Mouse (Mus musculus): ENCODE data around the gene Rft1. TPM values are rescaled to one million over a fixed set of nuclear protein-coding genes. Genes with fewer than 3 reads are reported as not detected.
A peak's percentile ranks its signal among the peaks of the same experiment; 100 is the strongest.

The Rft1 gene
- 10.1 and 18.7 TPM in 2 replicates for polyA plus RNA-seq (2012; rRNA removed)

DNA sequence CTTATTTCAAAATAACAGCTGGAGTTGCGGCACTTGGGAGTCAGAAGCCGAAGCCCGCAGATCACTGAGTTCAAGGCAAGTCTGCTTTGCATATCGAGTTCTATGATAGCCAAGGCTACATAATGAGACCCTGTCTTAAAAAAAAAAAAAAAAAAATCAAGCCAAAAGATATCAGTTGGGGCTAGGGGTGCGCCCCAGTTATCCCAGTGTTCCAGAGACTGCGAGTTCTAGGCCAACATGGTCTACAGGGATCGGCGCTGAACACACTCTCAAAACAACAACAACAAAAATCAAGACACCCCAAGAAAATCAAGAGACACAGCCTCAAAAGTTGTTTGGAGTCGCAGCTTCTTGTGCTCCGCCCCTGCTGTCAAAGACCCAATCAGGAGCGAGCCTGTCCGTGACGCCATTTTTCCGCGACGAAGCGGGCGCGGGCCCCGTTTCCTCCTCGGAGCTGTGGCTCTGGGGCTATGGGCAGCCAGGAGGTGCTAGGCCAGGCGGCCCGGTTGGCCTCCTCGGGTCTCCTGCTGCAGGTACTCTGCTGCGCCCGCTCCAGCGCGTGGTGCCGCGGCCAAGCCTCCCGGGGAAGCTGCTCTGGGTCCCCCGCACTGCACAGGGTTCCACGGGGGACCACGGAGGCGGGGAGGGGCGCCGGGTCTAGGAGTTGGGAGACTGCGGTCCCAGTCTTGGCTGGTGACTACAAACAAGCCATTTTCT is at the start of gene Rft1:
TSS of gene Rft1 (plus strand) at position 418 of the 717 bp plus-strand sequence.
- no peak for TF ChIP-seq CTCF (IDR thresholded peaks at IDR 0.05; ENCODE audit: insufficient read depth, low read length)
- peak; percentile 90 for TF ChIP-seq POLR2A (IDR thresholded peaks at IDR 0.05; ENCODE audit: borderline replicate concordance, extremely low read depth, low read depth, low read length)
- 2% methylated on average over 38 of the region's 38 CpGs for WGBS
- DNase-seq: peak; percentile 99
- peaks cover 5% of the 10 kb centered on the region; the same call in 1 of the 2 replicates for H3K4me1 ChIP-seq (ENCODE audit: control insufficient read depth, insufficient read depth, low read length)
- peak within 1 kb of the TSS; percentile 78 for H3K4me3 ChIP-seq (replicated peaks; ENCODE audit: extremely low read depth, low read depth, low read length)

DNA sequence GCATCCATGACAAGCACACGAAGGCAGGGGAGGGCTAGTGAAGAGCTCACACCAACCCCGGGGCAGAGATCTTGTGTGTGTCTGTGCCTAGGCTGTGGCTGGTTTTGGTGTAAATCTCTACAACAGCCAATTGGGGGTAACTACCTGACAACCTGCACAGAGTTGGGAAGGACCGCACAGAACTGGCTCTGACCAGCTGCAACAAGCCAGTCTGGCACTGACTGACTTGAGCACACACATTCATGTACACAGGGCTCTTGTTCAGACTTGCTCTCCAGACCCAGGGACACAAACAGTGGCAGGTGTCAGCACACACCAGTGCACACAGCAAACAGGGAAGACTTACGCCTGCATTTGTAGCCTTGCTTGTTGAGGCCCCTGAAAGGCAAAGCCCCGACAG is 47.3 kb upstream of the Rft1 start:
- DNase-seq: no peak
- TF ChIP-seq POLR2A (IDR thresholded peaks at IDR 0.05; ENCODE audit: borderline replicate concordance, extremely low read depth, low read depth, low read length) (no peak), CTCF (IDR thresholded peaks at IDR 0.05; ENCODE audit: insufficient read depth, low read length) (no peak)
- whole genome bisulfite sequencing: 83% methylated on average over 5 of the region's 5 CpGs
- peaks cover 11% of the 10 kb centered on the region; the same call in 1 of the 2 replicates for H3K4me1 ChIP-seq (ENCODE audit: control insufficient read depth, insufficient read depth, low read length)
- no peak overlapping the region for H3K4me3 ChIP-seq (replicated peaks; ENCODE audit: extremely low read depth, low read depth, low read length)

GRCm38 (mm10) chr14:30607696-30608095 is 46.5 kb upstream of the Rft1 start:
- H3K4me3 ChIP-seq (replicated peaks; ENCODE audit: extremely low read depth, low read depth, low read length): no peak overlapping the region
- peaks cover 14% of the 10 kb centered on the region; the same call in 1 of the 2 replicates for H3K4me1 ChIP-seq (ENCODE audit: control insufficient read depth, insufficient read depth, low read length)
- TF ChIP-seq POLR2A (IDR thresholded peaks at IDR 0.05; ENCODE audit: borderline replicate concordance, extremely low read depth, low read depth, low read length): no peak
- TF ChIP-seq CTCF (IDR thresholded peaks at IDR 0.05; ENCODE audit: insufficient read depth, low read length): no peak
- WGBS: 71% methylated on average over 4 of the region's 4 CpGs
- no peak for DNase-seq

GRCm38 (mm10) chr14:30608176-30608575 is 46.0 kb upstream of the Rft1 start:
- no peak overlapping the region for H3K4me3 ChIP-seq (replicated peaks; ENCODE audit: extremely low read depth, low read depth, low read length)
- no peak for DNase-seq
- peaks cover 17% of the 10 kb centered on the region; the same call in 1 of the 2 replicates for H3K4me1 ChIP-seq (ENCODE audit: control insufficient read depth, insufficient read depth, low read length)
- TF ChIP-seq CTCF (IDR thresholded peaks at IDR 0.05; ENCODE audit: insufficient read depth, low read length) (no peak), POLR2A (IDR thresholded peaks at IDR 0.05; ENCODE audit: borderline replicate concordance, extremely low read depth, low read depth, low read length) (no peak)
- WGBS: 72% methylated on average over 6 of the region's 6 CpGs

DNA sequence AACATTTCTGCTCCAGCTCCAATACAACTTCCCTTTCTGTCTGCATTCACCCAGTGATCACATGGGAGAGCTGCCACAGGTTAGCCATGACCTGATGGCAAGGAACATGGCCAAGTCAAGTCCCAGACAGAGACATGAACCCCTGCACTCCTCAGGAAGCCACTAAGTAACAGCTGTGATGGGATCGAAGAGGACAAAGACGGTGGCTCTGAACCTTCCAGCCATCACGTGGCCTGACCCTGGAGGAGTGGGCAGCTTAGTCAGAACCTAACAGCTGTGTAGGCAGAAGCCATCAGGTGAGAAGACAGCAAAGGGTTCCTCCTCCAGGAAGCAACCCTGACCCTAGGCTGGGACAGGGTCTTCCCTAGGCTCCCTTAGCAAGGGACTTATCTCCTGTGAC is 44.7 kb upstream of the Rft1 start:
- TF ChIP-seq POLR2A (IDR thresholded peaks at IDR 0.05; ENCODE audit: borderline replicate concordance, extremely low read depth, low read depth, low read length) (no peak), CTCF (IDR thresholded peaks at IDR 0.05; ENCODE audit: insufficient read depth, low read length) (no peak)
- 86% methylated on average over 3 of the region's 3 CpGs for WGBS
- Histone ChIP-seq H3K4me1 (ENCODE audit: control insufficient read depth, insufficient read depth, low read length) (peaks cover 17% of the 10 kb centered on the region; the same call in 1 of the 2 replicates), H3K4me3 (replicated peaks; ENCODE audit: extremely low read depth, low read depth, low read length) (no peak overlapping the region)
- no peak for DNase-seq

DNA sequence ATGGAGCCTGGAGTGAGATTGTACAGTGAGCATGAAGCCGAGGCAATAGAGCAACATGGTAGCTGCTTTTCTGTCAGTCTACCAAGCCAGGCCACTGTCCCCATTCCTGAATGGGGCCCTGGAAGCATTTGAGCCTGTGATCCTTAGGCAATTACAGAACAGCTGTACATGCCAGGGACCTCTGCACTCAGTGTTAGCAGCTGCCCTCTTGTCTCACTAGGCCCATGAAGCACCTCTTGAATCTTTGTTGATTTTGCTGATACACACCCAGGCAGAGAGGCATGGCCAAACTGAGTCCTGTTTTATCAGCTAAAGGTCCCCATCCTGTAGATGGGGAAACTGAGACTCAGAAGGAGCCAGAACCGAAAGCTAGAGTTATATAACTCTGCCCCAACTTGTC is 43.9 kb upstream of the Rft1 start:
- peak; percentile 42 for DNase-seq
- WGBS: 52% methylated on average over 2 of the region's 2 CpGs

DNA sequence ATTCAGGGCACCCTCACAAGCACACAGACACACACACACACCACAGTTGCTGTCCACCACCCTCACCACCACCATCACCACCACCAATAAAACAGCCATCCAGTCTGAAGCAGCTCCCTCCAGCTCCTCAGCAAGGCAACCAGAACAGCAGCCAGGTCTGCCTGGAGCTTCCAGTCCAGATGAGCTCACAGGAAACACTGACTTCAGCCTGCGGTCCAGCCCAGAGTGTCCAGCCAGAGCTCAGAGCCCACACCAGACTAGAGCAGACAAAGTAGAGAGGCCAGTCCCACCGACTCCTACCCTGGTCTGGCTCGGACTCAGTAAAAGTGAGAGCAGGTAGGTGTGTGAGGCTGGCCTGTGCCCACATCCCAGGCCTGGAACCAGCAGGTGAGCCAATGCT is 43.2 kb upstream of the Rft1 start:
- peaks cover 20% of the 10 kb centered on the region; the same call in 1 of the 2 replicates for H3K4me1 ChIP-seq (ENCODE audit: control insufficient read depth, insufficient read depth, low read length)
- WGBS: 59% methylated on average over 3 of the region's 3 CpGs
- TF ChIP-seq POLR2A (IDR thresholded peaks at IDR 0.05; ENCODE audit: borderline replicate concordance, extremely low read depth, low read depth, low read length): no peak
- TF ChIP-seq CTCF (IDR thresholded peaks at IDR 0.05; ENCODE audit: insufficient read depth, low read length): no peak
- no peak for DNase-seq
- H3K4me3 ChIP-seq (replicated peaks; ENCODE audit: extremely low read depth, low read depth, low read length): no peak overlapping the region

More for the DNA sequence above, 43.9 kb upstream of the Rft1 start:
- TF ChIP-seq POLR2A (IDR thresholded peaks at IDR 0.05; ENCODE audit: borderline replicate concordance, extremely low read depth, low read depth, low read length) (no peak), CTCF (IDR thresholded peaks at IDR 0.05; ENCODE audit: insufficient read depth, low read length) (no peak)
- H3K4me1 ChIP-seq (ENCODE audit: control insufficient read depth, insufficient read depth, low read length): peaks cover 20% of the 10 kb centered on the region; the same call in 1 of the 2 replicates
- H3K4me3 ChIP-seq (replicated peaks; ENCODE audit: extremely low read depth, low read depth, low read length): no peak overlapping the region

- DNase-seq: peak; percentile 85
- WGBS: 13% methylated on average over 7 of the region's 7 CpGs
- TF ChIP-seq CTCF (IDR thresholded peaks at IDR 0.05; ENCODE audit: insufficient read depth, low read length) (peak; percentile 77), POLR2A (IDR thresholded peaks at IDR 0.05; ENCODE audit: borderline replicate concordance, extremely low read depth, low read depth, low read length) (no peak)
- Histone ChIP-seq H3K4me3 (replicated peaks; ENCODE audit: extremely low read depth, low read depth, low read length) (no peak overlapping the region), H3K4me1 (ENCODE audit: control insufficient read depth, insufficient read depth, low read length) (peaks cover 20% of the 10 kb centered on the region; the same call in 1 of the 2 replicates)
These were observed 41.6 kb upstream of the Rft1 start for GRCm38 (mm10) chr14:30612523-30612922.

- 65% methylated on average over 2 of the region's 2 CpGs for WGBS
- DNase-seq: no peak
These were observed 41.0 kb upstream of the Rft1 start for GRCm38 (mm10) chr14:30612962-30613715.

More at GRCm38 (mm10) chr14:30612962-30613715, 41.0 kb upstream of the Rft1 start:
- peaks cover 20% of the 10 kb centered on the region; the same call in 1 of the 2 replicates for H3K4me1 ChIP-seq (ENCODE audit: control insufficient read depth, insufficient read depth, low read length)
- TF ChIP-seq POLR2A (IDR thresholded peaks at IDR 0.05; ENCODE audit: borderline replicate concordance, extremely low read depth, low read depth, low read length) (no peak), CTCF (IDR thresholded peaks at IDR 0.05; ENCODE audit: insufficient read depth, low read length) (no peak)
- no peak overlapping the region for H3K4me3 ChIP-seq (replicated peaks; ENCODE audit: extremely low read depth, low read depth, low read length)
